Mouse (Mus musculus) hindbrain, embryonic 14.5 days (tissue): Measurements from ENCODE around the gene 1110008L16Rik. TPM values are rescaled to one million over a fixed set of nuclear protein-coding genes. Genes with fewer than 3 reads are reported as not detected.
A peak's percentile ranks its signal among the peaks of the same experiment; 100 is the strongest.
"Not testable (repeated sequence)": the region's sequence is repeated elsewhere in the genome, so short reads cannot be mapped to it uniquely, and the experiment has no call there.

Source experiments
- ATAC-seq: fragments of 200-750 bp; cut with Nextera tagmentation; 2 replicates; pipeline ENCODE4 v1.8.0; 2017; ENCODE audit warnings: moderate number of reproducible peaks, mild to moderate bottlenecking, moderate TSS enrichment, moderate library complexity; ENCODE audit not compliant: low FRiP score
- DNase-seq: peaks from one replicate; pipeline ENCODE4 v3.0.0-alpha.2; 2015; ENCODE audit warnings: low spot score
- H3K27ac ChIP-seq: fragments of 300-500 bp; sonication (generic); 2 replicates; pipeline ENCODE4 v1.5.1; 2014; ENCODE audit warnings: mild to moderate bottlenecking, moderate library complexity
- H3K27me3 ChIP-seq: fragments of 300-500 bp; sonication (generic); 2 replicates; pipeline ENCODE4 v1.6.1; 2014; ENCODE audit warnings: mild to moderate bottlenecking, low read length, mixed read lengths; ENCODE audit not compliant: control insufficient read depth, insufficient read depth
- H3K36me3 ChIP-seq: fragments of 300-500 bp; sonication (generic); replicated peaks from 2 replicates; pipeline ENCODE4 v1.6.1; 2014; ENCODE audit not compliant: control insufficient read depth, insufficient read depth
- H3K4me1 ChIP-seq: fragments of 300-500 bp; sonication (generic); replicated peaks from 2 replicates; pipeline ENCODE4 v1.6.1; 2014; ENCODE audit warnings: antibody characterized with exemption, low read length, mixed read lengths; ENCODE audit not compliant: control insufficient read depth, insufficient read depth
- H3K4me2 ChIP-seq: fragments of 300-500 bp; sonication (generic); replicated peaks from 2 replicates; pipeline ENCODE4 v1.6.1; 2014; ENCODE audit warnings: mild to moderate bottlenecking, moderate library complexity
- H3K4me3 ChIP-seq: fragments of 300-500 bp; sonication (generic); replicated peaks from 2 replicates; pipeline ENCODE4 v1.5.1; 2014; ENCODE audit warnings: mild to moderate bottlenecking, low read length
- H3K9ac ChIP-seq: fragments of 300-500 bp; sonication (generic); 2 replicates; pipeline ENCODE4 v1.6.1; 2014
- H3K9me3 ChIP-seq: fragments of 300-500 bp; sonication (generic); 2 replicates; pipeline ENCODE4 v1.6.1; 2016; ENCODE audit warnings: low read length; ENCODE audit not compliant: control insufficient read depth
- WGBS: fragments of 180-500 bp; shearing (Covaris S2); extraction: QIAGEN DNeasy Blood & Tissue Kit; methylation state at CpG from one replicate; pipeline ENCODE4 v1.1.7; 2014; 5-methylcytosine and 5-hydroxymethylcytosine counted together
- polyA plus RNA-seq: library from polyadenylated mRNA; unstranded; fragments of >200 nt; fragmentation: Nextera tagmentation; extraction: Ambion mirVana; gene quantifications from 2 replicates; pipeline ENCODE4 v1.2.1, GENCODE M21; 2014

Gene 1110008L16Rik
- polyA plus RNA-seq, 1 experiment from 2014 or later = 7.9 TPM

DNA sequence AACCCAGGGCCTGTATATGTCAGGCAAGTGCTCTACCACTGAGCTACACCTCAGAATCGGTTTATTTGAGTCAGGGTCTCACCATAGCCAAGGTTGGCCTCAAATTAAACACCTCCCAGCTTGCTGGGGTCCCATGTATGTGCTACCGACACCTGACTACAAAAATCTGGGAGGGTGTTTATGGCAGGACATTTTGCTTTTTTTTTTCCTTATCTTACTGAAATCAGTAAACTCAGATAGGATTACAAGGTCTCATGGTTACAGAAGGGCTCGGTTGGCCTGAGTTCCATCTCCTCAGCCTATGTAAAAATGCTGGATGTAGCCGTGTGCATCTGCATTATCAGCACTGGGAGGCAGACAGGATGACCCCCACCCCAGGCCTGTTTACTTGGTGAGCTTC, 29.4 kb downstream of the 1110008L16Rik start:
- H3K4me1 ChIP-seq = no peaks in the 10 kb centered on the region
- ATAC-seq (no peak), DNase-seq (no peak)
- no peak overlapping the region for H3K9ac ChIP-seq
- no peak overlapping the region for H3K4me2 ChIP-seq
- no peak overlapping the region for H3K4me3 ChIP-seq
- H3K9me3 ChIP-seq = no peaks in the 10 kb centered on the region
- no peaks in the 10 kb centered on the region for H3K27me3 ChIP-seq
- 92% methylated on average over 4 of the region's 4 CpGs for WGBS
- no peaks in the 10 kb centered on the region; the same call in 1 of the 2 replicates for H3K36me3 ChIP-seq
- H3K27ac ChIP-seq = no peak overlapping the region

DNA sequence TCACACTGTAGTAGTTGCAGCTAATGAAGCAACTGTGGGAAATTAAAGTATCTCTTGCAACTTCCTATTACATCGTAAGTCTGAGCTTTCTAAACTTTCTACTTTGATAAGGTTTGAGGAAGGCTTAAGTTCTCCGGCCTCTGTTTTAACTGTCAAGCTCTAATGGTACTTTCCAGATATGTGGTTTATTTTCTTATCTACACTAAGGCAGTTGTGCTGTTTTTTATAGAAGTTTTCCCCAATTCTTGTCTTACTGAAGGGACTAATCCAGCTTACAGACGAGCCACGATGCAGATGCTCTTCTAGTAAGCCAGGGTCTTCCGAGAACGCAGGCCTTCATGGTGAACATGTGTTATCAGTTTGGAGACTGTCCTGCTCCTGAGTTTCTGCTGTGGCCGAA, 30.0 kb downstream of the 1110008L16Rik start:
- H3K4me3 ChIP-seq = no peak overlapping the region
- no peaks in the 10 kb centered on the region for H3K9me3 ChIP-seq
- DNase-seq = no peak
- H3K36me3 ChIP-seq = no peaks in the 10 kb centered on the region; the same call in 1 of the 2 replicates
- H3K27me3 ChIP-seq = no peaks in the 10 kb centered on the region
- H3K4me2 ChIP-seq = no peak overlapping the region
- no peak overlapping the region for H3K27ac ChIP-seq
- ATAC-seq = no peak
- H3K9ac ChIP-seq = no peak overlapping the region
- 95% methylated on average over 7 of the region's 7 CpGs for whole genome bisulfite sequencing
- H3K4me1 ChIP-seq = no peaks in the 10 kb centered on the region

DNA sequence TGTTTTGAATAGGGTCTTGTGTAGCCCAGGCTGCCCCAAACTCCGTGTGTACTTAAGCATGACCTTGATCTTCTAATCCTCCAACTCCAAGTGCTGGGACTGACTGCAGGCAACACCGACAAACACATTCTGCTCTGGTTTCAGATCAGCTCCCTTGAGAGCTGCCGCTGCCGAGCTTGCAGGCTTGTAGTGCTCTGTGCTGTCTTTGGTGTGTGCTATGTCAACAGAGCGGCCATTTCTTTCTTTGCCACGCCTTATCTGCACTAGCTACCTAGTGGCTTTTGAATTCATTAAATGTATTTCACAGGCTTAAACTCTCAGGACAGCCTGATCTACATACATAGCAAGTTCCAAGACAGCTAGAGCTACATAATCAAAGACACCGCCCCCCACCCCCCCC, 34.3 kb downstream of the 1110008L16Rik start:
- Histone ChIP-seq H3K9me3 (no peaks in the 10 kb centered on the region), H3K27ac (no peak overlapping the region), H3K36me3 (no peaks in the 10 kb centered on the region; the same call in 1 of the 2 replicates), H3K9ac (no peak overlapping the region), H3K4me3 (no peak overlapping the region), H3K4me1 (no peaks in the 10 kb centered on the region), H3K27me3 (no peaks in the 10 kb centered on the region), H3K4me2 (no peak overlapping the region)
- ATAC-seq = no peak
- WGBS = 93% methylated on average over 7 of the region's 7 CpGs
- DNase-seq = no peak

DNA sequence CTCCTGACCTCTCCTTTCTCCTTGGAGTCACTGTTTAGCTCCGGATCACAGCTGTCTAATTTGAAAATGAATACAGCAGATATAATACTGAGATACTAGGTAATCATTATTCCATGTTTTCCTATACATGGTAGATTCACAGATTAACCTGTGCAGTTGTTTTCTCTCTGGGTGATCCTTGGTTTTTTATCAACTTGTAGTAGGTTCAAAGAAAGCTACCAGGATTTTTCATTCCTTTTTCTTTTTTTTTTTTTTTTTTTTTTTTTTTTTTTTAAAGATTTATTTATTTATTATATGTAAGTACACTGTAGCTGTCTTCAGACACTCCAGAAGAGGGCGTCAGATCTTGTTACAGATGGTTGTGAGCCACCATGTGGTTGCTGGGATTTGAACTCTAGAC, 39.1 kb downstream of the 1110008L16Rik start:
- ATAC-seq, H3K9me3 ChIP-seq, H3K27ac ChIP-seq, H3K4me2 ChIP-seq, H3K9ac ChIP-seq, DNase-seq, H3K4me3 ChIP-seq, H3K36me3 ChIP-seq, H3K4me1 ChIP-seq, H3K27me3 ChIP-seq: not testable (repeated sequence)
- 91% methylated on average over 1 of the region's 2 CpGs for WGBS

DNA sequence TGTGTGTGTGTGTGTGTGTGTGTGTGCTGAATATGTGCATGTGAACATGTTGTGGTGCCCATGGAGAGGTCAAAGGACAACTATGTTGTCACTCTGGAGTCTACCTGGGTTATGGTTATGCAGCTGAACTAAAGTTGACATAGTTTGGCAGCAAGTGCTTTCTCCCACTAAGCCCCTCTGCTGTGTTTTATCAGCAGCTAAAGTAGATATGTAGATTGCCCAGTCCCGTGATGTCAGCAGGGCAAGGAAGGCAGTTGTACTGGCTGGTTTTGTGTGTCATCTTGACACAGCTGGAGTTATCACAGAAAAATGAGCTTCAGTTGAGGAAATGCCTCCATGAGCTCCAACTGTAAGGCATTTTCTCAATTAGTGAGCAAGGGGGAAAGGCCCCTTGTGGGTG, 43.7 kb downstream of the 1110008L16Rik start:
- not testable (repeated sequence) for H3K27me3 ChIP-seq, H3K4me1 ChIP-seq, DNase-seq, H3K27ac ChIP-seq, H3K9ac ChIP-seq, H3K9me3 ChIP-seq, H3K4me3 ChIP-seq, H3K4me2 ChIP-seq, H3K36me3 ChIP-seq, ATAC-seq
- 81% methylated on average over 1 of the region's 1 CpGs for WGBS

DNA sequence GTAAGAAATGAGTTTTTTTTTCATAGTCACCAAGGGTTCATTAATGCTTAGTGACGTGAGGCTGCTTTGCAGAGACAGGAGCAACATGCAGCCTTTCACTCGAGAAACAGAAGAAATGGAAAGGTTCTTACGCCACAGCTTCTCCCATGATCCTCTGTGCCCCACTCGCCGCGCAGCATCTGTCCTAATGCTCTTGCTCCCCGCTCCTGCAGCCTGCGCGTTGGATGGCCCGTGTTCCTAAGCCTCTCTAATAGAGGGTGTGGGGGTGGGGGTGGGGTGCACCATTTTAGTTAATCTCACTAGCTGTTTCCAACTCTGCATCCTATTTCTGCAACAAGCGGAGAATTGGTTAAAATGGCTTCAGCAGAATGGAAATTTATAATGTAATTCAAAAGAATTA, 44.6 kb downstream of the 1110008L16Rik start:
- peak overlapping the region; percentile 22; the same call in 1 of the 2 replicates for H3K9ac ChIP-seq
- H3K27me3 ChIP-seq = no peaks in the 10 kb centered on the region
- H3K36me3 ChIP-seq = no peaks in the 10 kb centered on the region
- peak overlapping the region; percentile 66 for H3K27ac ChIP-seq
- H3K9me3 ChIP-seq = no peaks in the 10 kb centered on the region
- no peaks in the 10 kb centered on the region; the same call in 1 of the 2 replicates for H3K4me1 ChIP-seq
- ATAC-seq (no peak), DNase-seq (no peak)
- WGBS = 85% methylated on average over 11 of the region's 11 CpGs
- no peak overlapping the region for H3K4me3 ChIP-seq
- H3K4me2 ChIP-seq = peak overlapping the region; percentile 20

DNA sequence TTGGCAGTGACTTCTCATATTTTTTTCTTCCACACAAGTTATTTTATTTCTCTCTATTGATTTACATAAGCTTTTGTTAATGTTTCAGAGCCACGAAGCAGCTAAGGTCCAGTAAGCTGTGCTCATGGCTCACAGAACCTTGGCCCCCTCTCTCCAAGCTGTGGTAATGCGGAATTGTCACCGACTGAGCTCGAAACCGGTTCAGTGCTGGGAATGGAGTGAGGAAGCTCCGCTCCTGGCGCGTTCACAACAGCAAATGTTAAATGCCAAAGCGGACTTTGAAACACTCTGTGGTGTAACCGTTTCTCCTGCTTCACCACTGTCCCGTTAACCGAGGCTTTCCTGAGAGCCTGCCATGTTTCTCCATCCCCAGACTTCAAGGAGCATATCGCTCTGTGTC, 45.2 kb downstream of the 1110008L16Rik start:
- Histone ChIP-seq H3K9me3 (no peaks in the 10 kb centered on the region), H3K27ac (peak overlapping the region; percentile 66), H3K4me1 (no peaks in the 10 kb centered on the region; the same call in 1 of the 2 replicates), H3K27me3 (no peaks in the 10 kb centered on the region), H3K4me3 (no peak overlapping the region), H3K9ac (no peak overlapping the region), H3K4me2 (peak overlapping the region; percentile 20; the same call in 1 of the 2 replicates), H3K36me3 (no peaks in the 10 kb centered on the region)
- 77% methylated on average over 13 of the region's 13 CpGs for WGBS
- no peak for ATAC-seq
- DNase-seq = no peak

DNA sequence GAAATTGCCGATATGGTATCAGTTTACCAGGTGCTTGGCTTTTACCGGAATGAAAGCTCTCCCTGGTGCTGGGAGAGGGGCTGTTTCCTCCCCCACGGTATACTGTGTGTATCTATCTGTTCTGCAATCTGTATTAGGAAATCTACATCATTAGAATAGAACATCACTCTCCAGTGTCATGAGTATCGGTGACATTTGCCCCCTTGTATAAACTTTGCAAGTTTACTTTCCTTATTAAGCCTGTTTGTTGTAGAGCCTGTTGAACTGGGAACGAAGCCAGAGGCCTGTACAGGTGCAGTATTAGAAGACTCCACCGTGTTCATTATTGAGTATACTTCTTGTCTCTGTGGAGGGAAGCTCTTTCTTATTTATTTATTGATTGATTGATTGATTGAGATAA, 54.0 kb downstream of the 1110008L16Rik start:
- ATAC-seq = no peak
- Histone ChIP-seq H3K4me1 (no peaks in the 10 kb centered on the region), H3K4me2 (no peak overlapping the region), H3K9ac (no peak overlapping the region), H3K4me3 (no peak overlapping the region), H3K27ac (no peak overlapping the region), H3K27me3 (no peaks in the 10 kb centered on the region), H3K9me3 (no peaks in the 10 kb centered on the region), H3K36me3 (no peaks in the 10 kb centered on the region)
- DNase-seq = no peak
- 84% methylated on average over 6 of the region's 6 CpGs for WGBS

DNA sequence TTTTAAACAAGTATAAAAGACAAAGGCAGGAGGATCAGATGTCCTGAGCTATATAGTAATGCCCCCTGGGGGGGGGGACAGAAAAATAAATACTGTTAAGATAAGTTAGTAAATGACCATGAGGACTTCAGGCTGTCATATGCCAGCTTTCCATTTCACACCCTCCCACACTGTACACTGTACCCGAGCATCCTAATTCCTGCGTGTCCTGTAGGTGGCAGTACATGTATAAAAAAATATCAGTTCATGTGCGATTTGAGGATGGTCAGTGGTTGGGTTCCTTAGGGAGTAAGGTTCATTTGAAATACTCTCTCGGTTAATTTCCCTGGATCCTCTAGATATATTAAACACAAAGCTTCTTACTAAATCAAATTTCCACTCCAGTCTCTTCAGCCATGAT, 55.5 kb downstream of the 1110008L16Rik start:
- Histone ChIP-seq H3K4me2 (no peak overlapping the region), H3K4me1 (no peaks in the 10 kb centered on the region), H3K4me3 (no peak overlapping the region), H3K9ac (no peak overlapping the region), H3K9me3 (no peaks in the 10 kb centered on the region), H3K36me3 (no peaks in the 10 kb centered on the region), H3K27ac (no peak overlapping the region), H3K27me3 (no peaks in the 10 kb centered on the region)
- DNase-seq (peak; percentile 52), ATAC-seq (peak; percentile 65; the same call in 1 of the 2 replicates)
- 52% methylated on average over 4 of the region's 4 CpGs for WGBS

DNA sequence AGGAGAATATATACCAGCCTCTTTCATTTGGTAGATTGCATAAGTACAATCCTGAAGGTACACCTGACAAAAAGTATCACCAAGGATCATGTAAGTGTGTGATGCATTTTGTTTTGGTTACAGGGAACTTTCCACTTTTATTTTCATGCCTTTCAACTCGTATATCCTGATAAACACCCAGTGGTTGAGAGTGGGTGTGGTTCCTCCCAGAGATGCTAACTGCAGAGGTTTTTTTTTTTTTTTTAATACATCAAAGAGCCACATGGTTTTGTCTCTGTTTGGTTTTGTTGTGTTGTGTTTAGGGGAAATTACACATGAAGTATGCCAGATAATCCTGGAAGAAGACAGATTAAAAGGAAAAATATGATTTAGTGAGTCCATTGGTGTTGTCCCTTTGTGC, 57.9 kb downstream of the 1110008L16Rik start:
- WGBS = 75% methylated on average over 1 of the region's 1 CpGs

More for the DNA sequence above, 57.9 kb downstream of the 1110008L16Rik start:
- DNase-seq (no peak), ATAC-seq (no peak)
- Histone ChIP-seq H3K4me1 (no peaks in the 10 kb centered on the region), H3K4me2 (no peak overlapping the region), H3K9me3 (no peaks in the 10 kb centered on the region), H3K36me3 (no peaks in the 10 kb centered on the region), H3K9ac (no peak overlapping the region), H3K4me3 (no peak overlapping the region), H3K27me3 (no peaks in the 10 kb centered on the region), H3K27ac (no peak overlapping the region)
